Mouse (Mus musculus): ENCODE results near the gene Pin1.
"Not testable (repeated sequence)": the region's sequence is repeated elsewhere in the genome, so short reads cannot be mapped to it uniquely, and the experiment has no call there.

DNA sequence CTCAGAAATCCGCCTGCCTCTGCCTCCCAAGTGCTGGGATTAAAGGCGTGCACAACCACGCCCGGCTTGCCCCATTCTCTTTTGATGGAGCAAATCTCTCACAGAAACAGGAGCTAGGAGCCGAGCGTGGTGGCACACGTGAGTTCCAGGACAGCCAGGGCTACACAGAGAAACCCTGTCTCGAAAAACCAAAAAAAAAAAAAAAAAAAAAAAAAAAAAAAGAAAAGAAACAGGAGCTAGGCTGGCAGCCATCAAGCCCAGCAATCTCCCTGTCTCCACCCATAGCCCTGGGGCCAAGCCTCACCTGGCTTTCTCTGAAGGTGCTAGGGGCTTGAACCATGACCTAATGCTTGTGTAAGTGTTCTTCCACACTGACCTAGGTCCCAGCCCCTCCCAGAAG lies 16.2 kb upstream of the Pin1 start:
- TF ChIP-seq TAL1, GATA1 (IDR thresholded peaks at IDR 0.05; ENCODE audit: low read length): not testable (repeated sequence)
